9 mouse cellular contexts compared by ENCODE assay signal in the genomic region with DNA sequence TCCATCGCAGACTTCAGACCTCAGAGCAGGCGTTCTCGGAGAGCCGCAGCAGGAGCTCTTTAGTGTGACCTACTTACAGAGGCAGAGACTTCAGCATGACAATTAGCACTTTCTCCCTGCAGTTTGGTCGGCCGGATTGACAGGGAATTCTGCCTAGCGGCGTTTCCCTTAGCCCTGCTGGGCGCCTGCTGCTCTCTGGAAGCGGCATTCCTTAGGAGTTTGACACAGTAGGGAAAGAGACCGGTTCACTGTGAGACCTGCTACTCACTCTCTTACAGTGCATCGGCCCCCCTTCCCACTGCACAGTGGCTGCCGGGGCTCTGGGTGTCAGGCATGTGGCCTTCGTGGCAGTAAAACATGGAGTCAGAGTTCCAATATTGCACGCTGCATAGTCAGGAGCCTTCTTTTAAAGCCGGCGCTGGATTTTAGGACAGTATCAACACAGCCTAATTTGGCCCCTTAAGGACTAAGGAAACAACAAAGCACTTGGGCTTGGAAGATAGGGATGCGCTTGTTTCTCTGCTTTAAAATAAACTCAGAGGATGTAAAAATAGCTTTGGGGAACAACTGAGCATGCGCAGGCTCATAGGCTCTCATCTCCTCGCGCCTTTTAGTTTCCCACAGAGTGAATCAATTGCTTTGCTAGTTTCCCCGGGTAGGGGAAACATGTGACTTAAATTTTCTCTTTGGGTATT.
DNase-seq lines count a peak whose midpoint lies in the region; ATAC-seq lines count a peak whose summit lies in the region.
"Had no signal": no experiment of that assay in that cellular context is flagged by ENCODE, and none has a peak within 500 bp of the region (broad histone marks: within the 10 kb centered on the region; RNA-seq: fewer than 3 reads in every experiment).

No protein-coding gene starts in this region.

- H3K4me3 ChIP-seq in embryonic facial prominence, embryonic 14.5 days (ENCODE audit: low read depth, low read length), result peak overlapping the region; percentile 30
- peak overlapping the region; percentile 29 for H3K4me3 ChIP-seq in hindbrain, embryonic 13.5 days
- H3K4me3 ChIP-seq in midbrain, embryonic 13.5 days (replicated peaks), result peak overlapping the region; percentile 32
- H3K4me3 ChIP-seq: erythroblast, embryonic 14.5 days had no signal

- no peaks in the 10 kb centered on the region for H3K27me3 ChIP-seq in embryonic facial prominence, embryonic 14.5 days (replicated peaks; ENCODE audit: control insufficient read depth, insufficient read depth, low read length)
- peaks cover 34% of the 10 kb centered on the region for H3K27me3 ChIP-seq in hindbrain, embryonic 13.5 days
- H3K27me3 ChIP-seq in midbrain, embryonic 13.5 days, result peaks cover 3% of the 10 kb centered on the region

- H3K9me3 ChIP-seq in embryonic facial prominence, embryonic 14.5 days (ENCODE audit: control insufficient read depth, low read length), result no peaks in the 10 kb centered on the region
- H3K9me3 ChIP-seq in hindbrain, embryonic 13.5 days, result no peaks in the 10 kb centered on the region
- no peaks in the 10 kb centered on the region for H3K9me3 ChIP-seq in midbrain, embryonic 13.5 days

- peak; percentile 64 for ATAC-seq in frontal cortex, adult (ENCODE audit: low TSS enrichment)
- peak; percentile 80 for ATAC-seq in embryonic facial prominence, embryonic 14.5 days (ENCODE audit: low read depth)
- peak; percentile 78 for ATAC-seq in hindbrain, embryonic 13.5 days (ENCODE audit: low FRiP score)
- ATAC-seq in midbrain, embryonic 13.5 days, result peak; percentile 91

- 4% methylated on average over 22 of the region's 22 CpGs for WGBS in embryonic facial prominence, embryonic 14.5 days
- WGBS in hindbrain, embryonic 13.5 days, result 2% methylated on average over 22 of the region's 22 CpGs
- WGBS in midbrain, embryonic 13.5 days, result under 1% methylated on average over 22 of the region's 22 CpGs

- DNase-seq in frontal cortex, postnatal 25 days (ENCODE audit: low spot score in 2 of 2), result no peak
- DNase-seq in R1 (ENCODE audit: low read depth, low spot score), result peak; percentile 95
- DNase-seq in embryonic facial prominence, embryonic 14.5 days (ENCODE audit: low spot score), result peak; percentile 69
- no peak for DNase-seq in thymus, postnatal 0 days (ENCODE audit: low spot score)
- DNase-seq in urinary bladder, postnatal 36 days (ENCODE audit: low spot score in 2 of 2), result no peak

- H3K4me2 ChIP-seq in embryonic facial prominence, embryonic 14.5 days (ENCODE audit: low read depth, low read length), result peak overlapping the region; percentile 74
- peak overlapping the region; percentile 61 for H3K4me2 ChIP-seq in hindbrain, embryonic 13.5 days
- peak overlapping the region; percentile 61 for H3K4me2 ChIP-seq in midbrain, embryonic 13.5 days (replicated peaks)

- no peaks in the 10 kb centered on the region for H3K36me3 ChIP-seq in embryonic facial prominence, embryonic 14.5 days (ENCODE audit: control insufficient read depth, insufficient read depth, low read length)
- H3K36me3 ChIP-seq in hindbrain, embryonic 13.5 days, result peaks cover 16% of the 10 kb centered on the region
- no peaks in the 10 kb centered on the region for H3K36me3 ChIP-seq in midbrain, embryonic 13.5 days

- peaks cover 7% of the 10 kb centered on the region for H3K4me1 ChIP-seq in embryonic facial prominence, embryonic 14.5 days (ENCODE audit: control insufficient read depth, insufficient read depth, low read length)
- peaks cover 24% of the 10 kb centered on the region for H3K4me1 ChIP-seq in hindbrain, embryonic 13.5 days (replicated peaks)
- H3K4me1 ChIP-seq in midbrain, embryonic 13.5 days (replicated peaks), result peaks cover 31% of the 10 kb centered on the region

- H3K27ac ChIP-seq in embryonic facial prominence, embryonic 14.5 days (replicated peaks; ENCODE audit: low read depth, low read length), result no peak overlapping the region
- peak overlapping the region; percentile 76 for H3K27ac ChIP-seq in hindbrain, embryonic 13.5 days
- H3K27ac ChIP-seq in midbrain, embryonic 13.5 days, result peak overlapping the region; percentile 71

- peak overlapping the region; percentile 52 for H3K9ac ChIP-seq in embryonic facial prominence, embryonic 14.5 days (ENCODE audit: low read depth, low read length)
- H3K9ac ChIP-seq in hindbrain, embryonic 13.5 days, result peak overlapping the region; percentile 60
- peak overlapping the region; percentile 50 for H3K9ac ChIP-seq in midbrain, embryonic 13.5 days (replicated peaks)

Comparison
In these comparisons a context has a peak if more than half of its experiments do, and no peak if none do; other contexts are left out.
1. DNase-seq: peak in R1 (single experiment) and embryonic facial prominence, embryonic 14.5 days (single experiment); none in frontal cortex, postnatal 25 days (0 of 2), thymus, postnatal 0 days (single experiment) and urinary bladder, postnatal 36 days (0 of 2).
2. Peak in every context shown above with its lines, with median percentiles within 50 percentile points of each other: ATAC-seq, H3K4me2 ChIP-seq, H3K4me3 ChIP-seq and H3K9ac ChIP-seq.